Mouse (Mus musculus) urinary bladder, postnatal 10 days (tissue): ENCODE measurements around the gene Ubtd2.
"Not testable (repeated sequence)": the region's sequence is repeated elsewhere in the genome, so short reads cannot be mapped to it uniquely, and the experiment has no call there.

Experiments used
- DNase-seq: peaks from one replicate; pipeline ENCODE4 v3.0.0; 2022; ENCODE audit warnings: low spot score

Ubtd2 gene

GRCm38 (mm10) chr11:32464282-32464681 is 9.1 kb downstream of the Ubtd2 start:
- DNase-seq = no peak

GRCm38 (mm10) chr11:32471925-32472324 is 16.8 kb downstream of the Ubtd2 start:
- DNase-seq = no peak

GRCm38 (mm10) chr11:32474725-32475124 is 19.6 kb downstream of the Ubtd2 start:
- no peak for DNase-seq

GRCm38 (mm10) chr11:32475487-32476236 is 20.5 kb downstream of the Ubtd2 start:
- no peak for DNase-seq

- DNase-seq = no peak
Measured at GRCm38 (mm10) chr11:32481525-32481924, 26.4 kb downstream of the Ubtd2 start.

- no peak for DNase-seq
Measured at GRCm38 (mm10) chr11:32485290-32485689, 30.1 kb downstream of the Ubtd2 start.

- DNase-seq = no peak
Measured at GRCm38 (mm10) chr11:32486621-32487020, 31.5 kb downstream of the Ubtd2 start.

- no peak for DNase-seq
Measured at GRCm38 (mm10) chr11:32487501-32487900, 32.3 kb downstream of the Ubtd2 start.

GRCm38 (mm10) chr11:32488344-32488743 is 33.2 kb downstream of the Ubtd2 start:
- no peak for DNase-seq

GRCm38 (mm10) chr11:32488808-32489670 is 33.9 kb downstream of the Ubtd2 start:
- no peak for DNase-seq

GRCm38 (mm10) chr11:32491079-32491478 is 35.9 kb downstream of the Ubtd2 start:
- no peak for DNase-seq

GRCm38 (mm10) chr11:32493312-32493711 is 38.1 kb downstream of the Ubtd2 start:
- no peak for DNase-seq

- DNase-seq = no peak
Measured at GRCm38 (mm10) chr11:32495283-32495682, 40.1 kb downstream of the Ubtd2 start.

- no peak for DNase-seq
Measured at GRCm38 (mm10) chr11:32498757-32499535, 43.8 kb downstream of the Ubtd2 start.

GRCm38 (mm10) chr11:32499931-32500330 is 44.8 kb downstream of the Ubtd2 start:
- no peak for DNase-seq

- no peak for DNase-seq
Measured at GRCm38 (mm10) chr11:32503711-32504110, 48.5 kb downstream of the Ubtd2 start.

- DNase-seq = no peak
Measured at GRCm38 (mm10) chr11:32505091-32505739, 50.0 kb downstream of the Ubtd2 start.

GRCm38 (mm10) chr11:32510930-32511329 is 55.8 kb downstream of the Ubtd2 start:
- no peak for DNase-seq

- DNase-seq = not testable (repeated sequence)
Measured at GRCm38 (mm10) chr11:32514853-32515252, 59.7 kb downstream of the Ubtd2 start.

- DNase-seq = no peak
Measured at GRCm38 (mm10) chr11:32516091-32516490, 60.9 kb downstream of the Ubtd2 start.

GRCm38 (mm10) chr11:32516916-32517712 is 61.9 kb downstream of the Ubtd2 start:
- no peak for DNase-seq
